Mouse (Mus musculus): ENCODE results near the gene Gm10251. TPM values are rescaled to one million over a fixed set of nuclear protein-coding genes. Genes with fewer than 3 reads are reported as not detected.
"Not testable (repeated sequence)": the region's sequence is repeated elsewhere in the genome, so short reads cannot be mapped to it uniquely, and the experiment has no call there.

Gene Gm10251
- polyA plus RNA-seq (2014; fragmentation: Nextera tagmentation; extraction: Ambion mirVana): not detected in 2 replicates

GRCm38 (mm10) chr14:6684070-6684469 lies at the start of gene Gm10251:
Gene Gm10251, minus strand, starts transcription at chr14:6684170.
- not testable (repeated sequence) for ATAC-seq (ENCODE audit: low FRiP score, low TSS enrichment); H3K27ac ChIP-seq (replicated peaks; ENCODE audit: low read depth, low read length); H3K4me1 ChIP-seq (ENCODE audit: control insufficient read depth, insufficient read depth, low read length); H3K9me3 ChIP-seq (ENCODE audit: control insufficient read depth, low read length); DNase-seq; H3K4me3 ChIP-seq (replicated peaks; ENCODE audit: low read depth, low read length); H3K9ac ChIP-seq (replicated peaks; ENCODE audit: low read length); H3K36me3 ChIP-seq (ENCODE audit: control insufficient read depth, insufficient read depth, low read length); H3K27me3 ChIP-seq (ENCODE audit: control insufficient read depth, insufficient read depth, low read length); H3K4me2 ChIP-seq (ENCODE audit: low read length)
- WGBS: no CpG with 5 or more reads among the region's 1 CpGs

- H3K9me3 ChIP-seq (ENCODE audit: control insufficient read depth, low read length); H3K27ac ChIP-seq (replicated peaks; ENCODE audit: low read depth, low read length); H3K4me2 ChIP-seq (ENCODE audit: low read length); H3K27me3 ChIP-seq (ENCODE audit: control insufficient read depth, insufficient read depth, low read length); H3K4me3 ChIP-seq (replicated peaks; ENCODE audit: low read depth, low read length); DNase-seq; ATAC-seq (ENCODE audit: low FRiP score, low TSS enrichment); H3K9ac ChIP-seq (replicated peaks; ENCODE audit: low read length); H3K36me3 ChIP-seq (ENCODE audit: control insufficient read depth, insufficient read depth, low read length); H3K4me1 ChIP-seq (ENCODE audit: control insufficient read depth, insufficient read depth, low read length): not testable (repeated sequence)
- no CpG with 5 or more reads among the region's 2 CpGs for WGBS
Measured at GRCm38 (mm10) chr14:6720151-6720550, 36.2 kb upstream of the Gm10251 start, which contains the start of gene Gm8050. Gene Gm8050, minus strand, starts transcription at chr14:6720251.

GRCm38 (mm10) chr14:6622318-6622717 lies 61.7 kb downstream of the Gm10251 start, which contains the start of gene Gm3460:
Gene Gm3460, minus strand, starts transcription at chr14:6622418.
- not testable (repeated sequence) for H3K4me1 ChIP-seq (ENCODE audit: control insufficient read depth, insufficient read depth, low read length); H3K9ac ChIP-seq (replicated peaks; ENCODE audit: low read length); DNase-seq; H3K27ac ChIP-seq (replicated peaks; ENCODE audit: low read depth, low read length); H3K36me3 ChIP-seq (ENCODE audit: control insufficient read depth, insufficient read depth, low read length); H3K4me3 ChIP-seq (replicated peaks; ENCODE audit: low read depth, low read length); ATAC-seq (ENCODE audit: low FRiP score, low TSS enrichment); H3K27me3 ChIP-seq (ENCODE audit: control insufficient read depth, insufficient read depth, low read length); H3K4me2 ChIP-seq (ENCODE audit: low read length); H3K9me3 ChIP-seq (ENCODE audit: control insufficient read depth, low read length)
- 82% methylated on average over 1 of the region's 2 CpGs for WGBS

GRCm38 (mm10) chr14:6606436-6606835 lies 77.5 kb downstream of the Gm10251 start:
- not testable (repeated sequence) for H3K9me3 ChIP-seq (ENCODE audit: control insufficient read depth, low read length); ATAC-seq (ENCODE audit: low FRiP score, low TSS enrichment); DNase-seq; H3K27me3 ChIP-seq (ENCODE audit: control insufficient read depth, insufficient read depth, low read length); H3K4me1 ChIP-seq (ENCODE audit: control insufficient read depth, insufficient read depth, low read length); H3K4me2 ChIP-seq (ENCODE audit: low read length); H3K27ac ChIP-seq (replicated peaks; ENCODE audit: low read depth, low read length); H3K4me3 ChIP-seq (replicated peaks; ENCODE audit: low read depth, low read length); H3K36me3 ChIP-seq (ENCODE audit: control insufficient read depth, insufficient read depth, low read length); H3K9ac ChIP-seq (replicated peaks; ENCODE audit: low read length)
- no CpG with 5 or more reads among the region's 1 CpGs for WGBS

GRCm38 (mm10) chr14:6605004-6605403 lies 79.0 kb downstream of the Gm10251 start:
- not testable (repeated sequence) for H3K36me3 ChIP-seq (ENCODE audit: control insufficient read depth, insufficient read depth, low read length); H3K27ac ChIP-seq (replicated peaks; ENCODE audit: low read depth, low read length); H3K9me3 ChIP-seq (ENCODE audit: control insufficient read depth, low read length); H3K27me3 ChIP-seq (ENCODE audit: control insufficient read depth, insufficient read depth, low read length); ATAC-seq (ENCODE audit: low FRiP score, low TSS enrichment); H3K4me1 ChIP-seq (ENCODE audit: control insufficient read depth, insufficient read depth, low read length); H3K9ac ChIP-seq (replicated peaks; ENCODE audit: low read length)
- DNase-seq: peak; percentile 76
- Histone ChIP-seq H3K4me2 (ENCODE audit: low read length) (peak overlapping the region; percentile 61), H3K4me3 (replicated peaks; ENCODE audit: low read depth, low read length) (peak overlapping the region; percentile 36)
- WGBS: 2% methylated on average over 19 of the region's 20 CpGs

GRCm38 (mm10) chr14:6604551-6604950 lies 79.4 kb downstream of the Gm10251 start:
- peak overlapping the region; percentile 36 for H3K4me3 ChIP-seq (replicated peaks; ENCODE audit: low read depth, low read length)
- peak; percentile 3 for DNase-seq
- peak overlapping the region; percentile 61 for H3K4me2 ChIP-seq (ENCODE audit: low read length)
- not testable (repeated sequence) for H3K4me1 ChIP-seq (ENCODE audit: control insufficient read depth, insufficient read depth, low read length); H3K9ac ChIP-seq (replicated peaks; ENCODE audit: low read length); H3K27me3 ChIP-seq (ENCODE audit: control insufficient read depth, insufficient read depth, low read length); H3K9me3 ChIP-seq (ENCODE audit: control insufficient read depth, low read length); ATAC-seq (ENCODE audit: low FRiP score, low TSS enrichment); H3K36me3 ChIP-seq (ENCODE audit: control insufficient read depth, insufficient read depth, low read length); H3K27ac ChIP-seq (replicated peaks; ENCODE audit: low read depth, low read length)
- WGBS: 11% methylated on average over 17 of the region's 20 CpGs

- not testable (repeated sequence) for H3K27ac ChIP-seq (replicated peaks; ENCODE audit: low read depth, low read length); ATAC-seq (ENCODE audit: low FRiP score, low TSS enrichment); H3K4me3 ChIP-seq (replicated peaks; ENCODE audit: low read depth, low read length); H3K4me1 ChIP-seq (ENCODE audit: control insufficient read depth, insufficient read depth, low read length); H3K36me3 ChIP-seq (ENCODE audit: control insufficient read depth, insufficient read depth, low read length); H3K4me2 ChIP-seq (ENCODE audit: low read length); DNase-seq; H3K9me3 ChIP-seq (ENCODE audit: control insufficient read depth, low read length); H3K9ac ChIP-seq (replicated peaks; ENCODE audit: low read length); H3K27me3 ChIP-seq (ENCODE audit: control insufficient read depth, insufficient read depth, low read length)
- 18% methylated on average over 1 of the region's 2 CpGs for WGBS
Measured at GRCm38 (mm10) chr14:6590513-6590912, 93.5 kb downstream of the Gm10251 start, which contains the start of gene Gm3629. Gene Gm3629, minus strand, starts transcription at chr14:6590613.

Other genes with a start within 250 kb of the Gm10251 start
- not detected in 2 replicates for gene Gm3594, start 239.6 kb downstream of the Gm10251 start, polyA plus RNA-seq (2014; fragmentation: Nextera tagmentation; extraction: Ambion mirVana)
- gene Gm8356, start 146.9 kb downstream of the Gm10251 start, polyA plus RNA-seq (2014; fragmentation: Nextera tagmentation; extraction: Ambion mirVana): not detected in 2 replicates
- 0.97 and 1.4 TPM in 2 replicates for gene Gm3629, start 93.6 kb downstream of the Gm10251 start, polyA plus RNA-seq (2014; fragmentation: Nextera tagmentation; extraction: Ambion mirVana)
- 0.43 TPM in 1 of 2 replicates, not detected in the other for gene Gm3460, start 61.8 kb downstream of the Gm10251 start, polyA plus RNA-seq (2014; fragmentation: Nextera tagmentation; extraction: Ambion mirVana)
- 0.18 TPM in 1 of 2 replicates, not detected in the other for gene Gm8050, start 36.1 kb upstream of the Gm10251 start, polyA plus RNA-seq (2014; fragmentation: Nextera tagmentation; extraction: Ambion mirVana)
- gene Gm3636, start 58.2 kb upstream of the Gm10251 start, polyA plus RNA-seq (2014; fragmentation: Nextera tagmentation; extraction: Ambion mirVana): 16.0 and 20.2 TPM in 2 replicates
- not detected in 2 replicates for gene Gm8362, start 90.2 kb upstream of the Gm10251 start, polyA plus RNA-seq (2014; fragmentation: Nextera tagmentation; extraction: Ambion mirVana)
- gene Gm3642, start 156.1 kb upstream of the Gm10251 start, polyA plus RNA-seq (2014; fragmentation: Nextera tagmentation; extraction: Ambion mirVana): not detected in 2 replicates
- 11.7 and 14.4 TPM in 2 replicates for gene Gm3667, start 205.8 kb upstream of the Gm10251 start, polyA plus RNA-seq (2014; fragmentation: Nextera tagmentation; extraction: Ambion mirVana)